ENCODE assay signal across 22 mouse cellular contexts in the genomic region with DNA sequence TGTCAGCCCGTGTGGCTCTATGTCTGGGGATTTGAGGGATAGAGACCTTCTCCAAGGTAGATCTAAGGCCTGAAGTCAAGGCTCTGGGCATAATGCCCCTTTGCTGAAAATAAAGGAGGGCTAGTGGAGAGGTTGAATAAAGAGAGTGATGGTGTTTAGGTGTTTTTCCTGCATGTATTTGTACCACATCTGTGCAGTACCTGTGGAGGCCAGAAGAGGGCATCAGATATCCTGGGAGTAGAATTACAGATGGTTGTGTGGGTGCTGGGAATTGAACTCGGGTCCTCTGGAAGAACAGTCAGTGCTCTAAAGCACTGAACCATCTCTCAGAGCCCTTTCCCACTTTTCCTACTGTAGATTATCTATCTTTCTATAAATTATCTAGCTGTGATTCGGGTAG. TPM values are rescaled to one million over a fixed set of nuclear protein-coding genes. Genes with fewer than 3 reads are reported as not detected.
DNase-seq lines count a peak whose midpoint lies in the region; ATAC-seq and TF ChIP-seq lines count a peak whose summit lies in the region.
"Had no signal": no experiment of that assay in that cellular context is flagged by ENCODE, and none has a peak within 500 bp of the region (broad histone marks: within the 10 kb centered on the region; RNA-seq: fewer than 3 reads in every experiment).

No protein-coding gene starts in this region.

- no peak for ATAC-seq in Patski
- ATAC-seq: midbrain, embryonic 16.5 days had no signal

- peak in 1 of 2 experiments; percentile 16 for DNase-seq in heart, adult 2 months
- no peak for DNase-seq in heart, postnatal 10 days
- no peak for DNase-seq in liver, adult 2 months (ENCODE audit: extremely low read depth, low read depth, low spot score)
- DNase-seq in liver (no peak), Patski (ENCODE audit: low read depth, low spot score) (no peak)
- no peak for DNase-seq in spleen, postnatal 36 days (ENCODE audit: low spot score in 2 of 2)
- no peak for DNase-seq in layer of hippocampus, adult 9-10 months (ENCODE audit: low spot score)
- DNase-seq: adrenal gland, postnatal 14 days; cerebellum, adult 11-12 months; cerebellum, postnatal 36 days; lung, postnatal 14 days; retina, postnatal 1 day; right cerebral cortex, postnatal 4 days; thymus, postnatal 14 days had no signal

- intact Hi-C loops in heart, adult 2 months (cut with DNase I), result no loop called here
- intact Hi-C loops in heart, postnatal 10 days (cut with DNase I), result no loop called here

- POLR2A ChIA-PET in Patski (lab: Charles Lee), result no interaction called here

- H3K79me2 ChIP-seq in heart, adult 2 months (replicated peaks; ENCODE audit: control insufficient read depth, insufficient read depth, low read length), result peaks cover 15% of the 10 kb centered on the region
- peaks cover 61% of the 10 kb centered on the region for H3K79me2 ChIP-seq in liver, adult 2 months (ENCODE audit: control insufficient read depth, insufficient read depth, low read length)

- peak; percentile 66 for TF ChIP-seq CTCF in heart, adult 2 months (IDR thresholded peaks at IDR 0.05)
- TF ChIP-seq CTCF in liver, adult 2 months (IDR thresholded peaks at IDR 0.05; ENCODE audit: low read depth, low read length), result peak; percentile 14; the same call in 1 of the 2 replicates
- TF ChIP-seq CTCF in E14TG2a.4 (conservative IDR thresholded peaks at IDR 0.05; ENCODE audit: low read length) (peak; percentile 46), Patski (IDR thresholded peaks at IDR 0.05) (peak; percentile 54)

- no peak for TF ChIP-seq EP300 in heart, adult 2 months (IDR thresholded peaks at IDR 0.05; ENCODE audit: insufficient read depth, low read depth, low read length)

- CTCF ChIA-PET in Patski (lab: Charles Lee), result interaction anchor here (0.7 to 1.5 kb wide), 4 partner anchors 8 to 37 kb away, joined by 3 to 4 read pairs (median 4); no protein-coding TSS in a partner anchor

- H3K9me3 ChIP-seq in E14TG2a.4 (ENCODE audit: low read length), result peaks cover 5% of the 10 kb centered on the region; the same call in 1 of the 2 replicates
- H3K9me3 ChIP-seq: embryonic facial prominence, embryonic 15.5 days; hindbrain, embryonic 12.5 days; limb, embryonic 10.5 days; liver, embryonic 15.5 days had no signal

- in situ Hi-C loops in Patski (cut with MboI; ENCODE audit: low pct_unique_long_range_greater_than_20kb), result no loop called here

- no peak overlapping the region for H3K4me3 ChIP-seq in heart, adult 2 months
- H3K4me3 ChIP-seq in liver, adult 2 months (ENCODE audit: insufficient read depth, low read depth, low read length), result no peak overlapping the region
- no peak overlapping the region for H3K4me3 ChIP-seq in E14TG2a.4 (replicated peaks; ENCODE audit: low read length)
- H3K4me3 ChIP-seq: embryonic facial prominence, embryonic 15.5 days; hindbrain, embryonic 12.5 days; kidney, embryonic 15.5 days; limb, embryonic 10.5 days; liver, embryonic 15.5 days had no signal

- no peaks in the 10 kb centered on the region for H3K27me3 ChIP-seq in heart, adult 2 months (ENCODE audit: control insufficient read depth, insufficient read depth, low read length)
- no peaks in the 10 kb centered on the region for H3K27me3 ChIP-seq in liver, adult 2 months (ENCODE audit: control insufficient read depth, insufficient read depth, low read length)
- H3K27me3 ChIP-seq in E14TG2a.4 (ENCODE audit: insufficient read depth, low read length), result no peaks in the 10 kb centered on the region
- H3K27me3 ChIP-seq in Patski, result no peaks in the 10 kb centered on the region
- H3K27me3 ChIP-seq: CH12.LX; embryonic facial prominence, embryonic 15.5 days; hindbrain, embryonic 12.5 days; kidney, embryonic 15.5 days; liver, embryonic 15.5 days had no signal

- peak overlapping the region; percentile 64; the same call in 1 of the 2 replicates for H3K27ac ChIP-seq in heart, adult 2 months
- H3K27ac ChIP-seq in liver, adult 2 months (replicated peaks; ENCODE audit: insufficient read depth, low read depth, low read length), result no peak overlapping the region
- H3K27ac ChIP-seq: embryonic facial prominence, embryonic 15.5 days; hindbrain, embryonic 12.5 days; kidney, embryonic 15.5 days; limb, embryonic 10.5 days; liver, embryonic 15.5 days had no signal

- H3K9ac ChIP-seq in heart, adult 2 months (ENCODE audit: low read depth, low read length), result no peak overlapping the region
- H3K9ac ChIP-seq in liver, adult 2 months (ENCODE audit: low read depth, low read length), result no peak overlapping the region
- H3K9ac ChIP-seq: embryonic facial prominence, embryonic 15.5 days; hindbrain, embryonic 12.5 days; kidney, embryonic 15.5 days; liver, embryonic 15.5 days had no signal

- TF ChIP-seq POLR2A in heart, adult 2 months (IDR thresholded peaks at IDR 0.05; ENCODE audit: insufficient read depth, low read depth, low read length), result no peak
- TF ChIP-seq POLR2A in liver, adult 2 months (IDR thresholded peaks at IDR 0.05; ENCODE audit: extremely low read depth, insufficient read depth, low read length), result no peak

- peaks cover 80% of the 10 kb centered on the region for H3K36me3 ChIP-seq in heart, adult 2 months (ENCODE audit: control insufficient read depth, insufficient read depth, low read length)
- H3K36me3 ChIP-seq in liver, adult 2 months (ENCODE audit: control insufficient read depth, insufficient read depth, low read length), result peaks cover 43% of the 10 kb centered on the region
- H3K36me3 ChIP-seq in E14TG2a.4 (ENCODE audit: insufficient read depth, low read length), result peaks cover 5% of the 10 kb centered on the region

- H3K4me1 ChIP-seq in heart, adult 2 months (ENCODE audit: control insufficient read depth, insufficient read depth, low read length), result peaks cover 37% of the 10 kb centered on the region
- peaks cover 35% of the 10 kb centered on the region for H3K4me1 ChIP-seq in liver, adult 2 months (ENCODE audit: control insufficient read depth, insufficient read depth, low read length)
- H3K4me1 ChIP-seq in E14TG2a.4 (replicated peaks; ENCODE audit: low read depth, low read length), result peaks cover 14% of the 10 kb centered on the region
- H3K4me1 ChIP-seq: limb, embryonic 10.5 days had no signal

- WGBS in heart, adult 2 months, result 96% methylated on average over 3 of the region's 3 CpGs
- 95% methylated on average over 3 of the region's 3 CpGs for WGBS in liver, adult 2 months

RNA-seq across cellular contexts. Expression of a gene that starts 27.7 kb away (rescaled TPM):
- total RNA-seq in heart, adult 2 months (2021), result 100 to 1,000 TPM; 142 to 163 TPM
- 68.0 and 89.8 TPM in 2 replicates for polyA plus RNA-seq in heart, adult 2 months (2012; rRNA removed)
- 100 to 1,000 TPM; 133 to 167 TPM for total RNA-seq in heart, postnatal 10 days (2021)
- total RNA-seq in liver, adult 2 months (2014; rRNA removed), result 67.4 and 78.9 TPM in 2 replicates
- 34.3 and 36.4 TPM in 2 replicates for polyA plus RNA-seq in liver, adult 2 months (2012; rRNA removed)
- 28.1 TPM for polyA plus RNA-seq in Patski (2021)

Comparison
In these comparisons a context has a peak if more than half of its experiments do, and no peak if none do; other contexts are left out.
1. CTCF ChIP-seq: peak in every context shown above with its lines; median percentile 66 in heart, adult 2 months; 54 in Patski; 46 in E14TG2a.4; 14 in liver, adult 2 months.